12 mouse cellular contexts compared by ENCODE assay signal in genomic region chr5:37196666-37197250, GRCm38 (mm10). TPM values are rescaled to one million over a fixed set of nuclear protein-coding genes. Genes with fewer than 3 reads are reported as not detected.
DNase-seq lines count a peak whose midpoint lies in the region; ATAC-seq and TF ChIP-seq lines count a peak whose summit lies in the region.
"Had no signal": no experiment of that assay in that cellular context is flagged by ENCODE, and none has a peak within 500 bp of the region (broad histone marks: within the 10 kb centered on the region; RNA-seq: fewer than 3 reads in every experiment).

No protein-coding gene starts in this region.

- H3K36me3 ChIP-seq in hindbrain, embryonic 14.5 days (replicated peaks; ENCODE audit: control insufficient read depth, insufficient read depth) = no peaks in the 10 kb centered on the region
- H3K36me3 ChIP-seq in heart, adult 2 months (ENCODE audit: control insufficient read depth, insufficient read depth, low read length) = no peaks in the 10 kb centered on the region
- H3K36me3 ChIP-seq: forebrain, embryonic 10.5 days had no signal

- no peak for ATAC-seq in hindbrain, embryonic 14.5 days (ENCODE audit: low FRiP score)
- no peak for ATAC-seq in megakaryocyte, adult 5-6 weeks (ENCODE audit: poor library complexity, severe bottlenecking)

- intact Hi-C loops in heart, adult 2 months (cut with DNase I) = no loop called here

- H3K9me3 ChIP-seq in hindbrain, embryonic 14.5 days (ENCODE audit: control insufficient read depth, low read length) = no peaks in the 10 kb centered on the region
- H3K9me3 ChIP-seq: forebrain, embryonic 10.5 days; megakaryocyte, embryonic 14.5 days had no signal

- H3K4me2 ChIP-seq in hindbrain, embryonic 14.5 days (replicated peaks) = no peak overlapping the region

- no peaks in the 10 kb centered on the region for H3K79me2 ChIP-seq in heart, adult 2 months (replicated peaks; ENCODE audit: control insufficient read depth, insufficient read depth, low read length)

- H3K9ac ChIP-seq in hindbrain, embryonic 14.5 days = peak overlapping the region; percentile 21; the same call in 1 of the 2 replicates
- H3K9ac ChIP-seq in heart, adult 2 months (ENCODE audit: low read depth, low read length) = no peak overlapping the region

- no peak for TF ChIP-seq POLR2A in cerebellum, adult 2 months (IDR thresholded peaks at IDR 0.05; ENCODE audit: borderline replicate concordance, insufficient read depth, low read length)
- TF ChIP-seq POLR2A in heart, adult 2 months (IDR thresholded peaks at IDR 0.05; ENCODE audit: insufficient read depth, low read depth, low read length) = no peak

- no peak overlapping the region for H3K4me3 ChIP-seq in hindbrain, embryonic 14.5 days (replicated peaks; ENCODE audit: low read length)
- no peak overlapping the region for H3K4me3 ChIP-seq in cerebellum, adult 2 months (replicated peaks; ENCODE audit: insufficient read depth, low read depth, low read length)
- H3K4me3 ChIP-seq in heart, adult 2 months = no peak overlapping the region
- H3K4me3 ChIP-seq: forebrain, embryonic 10.5 days; megakaryocyte, embryonic 14.5 days had no signal

- peak overlapping the region; percentile 73 for H3K27ac ChIP-seq in hindbrain, embryonic 14.5 days
- no peak overlapping the region for H3K27ac ChIP-seq in cerebellum, adult 2 months (ENCODE audit: insufficient read depth, low read length)
- H3K27ac ChIP-seq in heart, adult 2 months = no peak overlapping the region
- H3K27ac ChIP-seq: forebrain, embryonic 10.5 days had no signal

- TF ChIP-seq EP300 in heart, adult 2 months (IDR thresholded peaks at IDR 0.05; ENCODE audit: insufficient read depth, low read depth, low read length) = no peak

- H3K27me3 ChIP-seq in hindbrain, embryonic 14.5 days (ENCODE audit: control insufficient read depth, insufficient read depth, low read length) = no peaks in the 10 kb centered on the region
- H3K27me3 ChIP-seq in cerebellum, adult 2 months (ENCODE audit: control insufficient read depth, insufficient read depth, low read length) = no peaks in the 10 kb centered on the region
- H3K27me3 ChIP-seq in heart, adult 2 months (ENCODE audit: control insufficient read depth, insufficient read depth, low read length) = no peaks in the 10 kb centered on the region

- H3K4me1 ChIP-seq in hindbrain, embryonic 14.5 days (replicated peaks; ENCODE audit: control insufficient read depth, insufficient read depth, low read length) = peaks cover 39% of the 10 kb centered on the region
- H3K4me1 ChIP-seq in cerebellum, adult 2 months (ENCODE audit: control insufficient read depth, insufficient read depth, low read length) = peaks cover 10% of the 10 kb centered on the region
- no peaks in the 10 kb centered on the region for H3K4me1 ChIP-seq in heart, adult 2 months (ENCODE audit: control insufficient read depth, insufficient read depth, low read length)

- DNase-seq in adrenal gland, postnatal 10 days = peak; percentile 15
- DNase-seq in adrenal gland, postnatal 25 days = no peak
- DNase-seq in 3T3-L1 (ENCODE audit: low read depth, low spot score) = peak; percentile 17
- no peak for DNase-seq in hindbrain, embryonic 14.5 days (ENCODE audit: low spot score)
- peak; percentile 56 for DNase-seq in lung, postnatal 25 days (ENCODE audit: low spot score)
- DNase-seq in cerebellum, adult 2 months = no peak
- no peak for DNase-seq in heart, adult 2 months
- DNase-seq: cerebellum, postnatal 25 days; right cerebral cortex, adult 18-20 months had no signal

- 44% methylated on average over 10 of the region's 10 CpGs for WGBS in hindbrain, embryonic 14.5 days
- WGBS in cerebellum, adult 2 months = 56% methylated on average over 10 of the region's 10 CpGs
- WGBS in heart, adult 2 months = 62% methylated on average over 10 of the region's 10 CpGs

- no peak for TF ChIP-seq CTCF in cerebellum, adult 2 months (IDR thresholded peaks at IDR 0.05; ENCODE audit: borderline replicate concordance, insufficient read depth, low read depth, low read length)
- no peak for TF ChIP-seq CTCF in heart, adult 2 months (IDR thresholded peaks at IDR 0.05)

RNA-seq across cellular contexts. Expression of gene Crmp1, which starts 45.0 kb away (rescaled TPM):
- 10 to 100 TPM; 11.1 to 19.5 TPM for total RNA-seq in adrenal gland, postnatal 10 days (2021)
- 5.0 and 9.5 TPM in 2 replicates for total RNA-seq in adrenal gland, postnatal 25 days (2021)
- 907 and 1,000 TPM in 2 replicates for polyA plus RNA-seq in hindbrain, embryonic 14.5 days (2014; fragmentation: Nextera tagmentation; extraction: Ambion mirVana)
- 0.04 and 0.32 TPM in 2 replicates for total RNA-seq in megakaryocyte, adult 5-6 weeks (2015)
- total RNA-seq in megakaryocyte, adult 5-6 weeks (2017) = not detected in 2 replicates
- polyA plus RNA-seq in cerebellum, adult 2 months (2012; rRNA removed) = 207 and 227 TPM in 2 replicates
- under 1 TPM; 0.55 to 0.77 TPM for total RNA-seq in heart, adult 2 months (2021)
- 0.59 and 0.97 TPM in 2 replicates for polyA plus RNA-seq in heart, adult 2 months (2012; rRNA removed)

Comparison
In these comparisons a context has a peak if more than half of its experiments do, and no peak if none do; other contexts are left out.
1. DNase-seq: peak in adrenal gland, postnatal 10 days (single experiment), 3T3-L1 (single experiment) and lung, postnatal 25 days (single experiment); none in adrenal gland, postnatal 25 days (single experiment), hindbrain, embryonic 14.5 days (single experiment), cerebellum, adult 2 months (0 of 2) and heart, adult 2 months (0 of 2).